Mouse (Mus musculus) olfactory bulb, adult 2 months (tissue): Measurements from ENCODE around the gene Nceh1.

Experiments
- CTCF ChIP-seq: fragments of 200-500 bp; IDR thresholded peaks from 2 replicates; pipeline ENCODE4 v1.5.1; 2012; ENCODE audit warnings: low read depth, mild to moderate bottlenecking, low read length, moderate library complexity; ENCODE audit not compliant: insufficient read depth
- POLR2A ChIP-seq: fragments of 200-500 bp; IDR thresholded peaks from 2 replicates; pipeline ENCODE4 v1.6.1; 2012; ENCODE audit warnings: mild to moderate bottlenecking, low read depth, low read length, moderate library complexity; ENCODE audit not compliant: insufficient read depth

GRCm38 (mm10) chr3:27206577-27206976 lies 23.8 kb downstream of the Nceh1 start:
- TF ChIP-seq CTCF (no peak), POLR2A (no peak)
